Comparison of ENCODE assay signal across 8 mouse cellular contexts in the genomic region with DNA sequence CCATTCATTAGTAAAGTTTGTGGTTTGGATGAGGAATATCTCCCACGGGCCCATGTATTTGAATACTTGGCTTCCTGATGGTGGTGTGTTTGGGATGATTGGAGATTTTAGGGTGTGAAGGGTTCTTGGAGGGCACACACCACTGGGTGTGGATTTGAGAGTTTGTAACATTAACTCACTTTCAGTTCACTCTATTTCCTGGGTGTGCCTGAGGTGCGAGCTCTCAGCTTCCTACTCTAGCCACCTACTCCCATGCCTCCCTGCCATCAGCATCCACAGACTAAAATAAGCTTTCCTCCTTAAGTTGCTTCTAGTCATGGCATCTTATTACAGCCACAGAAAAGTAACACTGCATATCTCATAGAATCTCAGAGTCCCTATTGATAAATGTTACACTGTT.
"Had no signal": no experiment of that assay in that cellular context is flagged by ENCODE, and none has a peak within 500 bp of the region (broad histone marks: within the 10 kb centered on the region; RNA-seq: fewer than 3 reads in every experiment).

No protein-coding gene starts in this region.

- DNase-seq: kidney, adult 11 months; kidney, adult 9 months; lung, adult 2 months; lung, postnatal 4 days; midbrain, embryonic 14.5 days; retina, postnatal 1 day; thymus, adult 18-20 months; thymus, postnatal 25 days had no signal
